Mouse (Mus musculus): ENCODE results near the gene Isy1. TPM values are rescaled to one million over a fixed set of nuclear protein-coding genes. Genes with fewer than 3 reads are reported as not detected.
A peak's percentile ranks its signal among the peaks of the same experiment; 100 is the strongest.

Isy1 gene
- polyA plus RNA-seq, 1 experiment from 2014 or later: 39.0 TPM

DNA sequence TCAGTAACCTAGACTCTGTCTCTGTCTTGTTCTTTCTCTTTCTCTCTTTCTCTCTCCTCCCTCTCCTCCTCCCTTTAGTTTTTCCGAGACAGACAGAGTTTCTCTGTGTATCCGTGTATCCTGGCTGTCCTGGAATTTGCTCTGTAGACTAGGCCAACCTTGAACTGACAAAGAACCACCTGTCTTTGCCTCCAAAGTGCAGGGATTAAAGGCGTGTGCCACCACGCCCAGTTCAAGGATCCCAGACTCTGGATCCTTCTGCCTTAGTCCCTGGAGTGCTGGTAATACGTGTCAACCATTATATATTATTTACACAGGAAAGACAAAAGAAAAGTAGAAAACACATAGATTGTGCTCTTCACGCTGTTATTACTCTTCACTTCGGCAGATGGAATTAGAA is 32.6 kb upstream of the Isy1 start:
- WGBS: 74% methylated on average over 7 of the region's 7 CpGs
- Histone ChIP-seq H3K4me2 (no peak overlapping the region), H3K9me3 (no peaks in the 10 kb centered on the region), H3K4me1 (no peaks in the 10 kb centered on the region), H3K36me3 (no peaks in the 10 kb centered on the region), H3K4me3 (replicated peaks) (no peak overlapping the region), H3K27me3 (replicated peaks) (no peaks in the 10 kb centered on the region), H3K27ac (no peak overlapping the region), H3K9ac (no peak overlapping the region)
- ATAC-seq (ENCODE audit: insufficient read depth, low FRiP score, low read depth): no peak

- no peaks in the 10 kb centered on the region for H3K36me3 ChIP-seq
- no peaks in the 10 kb centered on the region for H3K4me1 ChIP-seq
- 30% methylated on average over 1 of the region's 1 CpGs for whole genome bisulfite sequencing
- H3K4me3 ChIP-seq (replicated peaks): no peak overlapping the region
- H3K27me3 ChIP-seq (replicated peaks): no peaks in the 10 kb centered on the region
- no peak overlapping the region for H3K9ac ChIP-seq
- H3K27ac ChIP-seq: no peak overlapping the region
- no peak for ATAC-seq (ENCODE audit: insufficient read depth, low FRiP score, low read depth)
- no peak overlapping the region for H3K4me2 ChIP-seq
- H3K9me3 ChIP-seq: no peaks in the 10 kb centered on the region
Observed at GRCm38 (mm10) chr6:87870440-87870839, 31.8 kb upstream of the Isy1 start.

DNA sequence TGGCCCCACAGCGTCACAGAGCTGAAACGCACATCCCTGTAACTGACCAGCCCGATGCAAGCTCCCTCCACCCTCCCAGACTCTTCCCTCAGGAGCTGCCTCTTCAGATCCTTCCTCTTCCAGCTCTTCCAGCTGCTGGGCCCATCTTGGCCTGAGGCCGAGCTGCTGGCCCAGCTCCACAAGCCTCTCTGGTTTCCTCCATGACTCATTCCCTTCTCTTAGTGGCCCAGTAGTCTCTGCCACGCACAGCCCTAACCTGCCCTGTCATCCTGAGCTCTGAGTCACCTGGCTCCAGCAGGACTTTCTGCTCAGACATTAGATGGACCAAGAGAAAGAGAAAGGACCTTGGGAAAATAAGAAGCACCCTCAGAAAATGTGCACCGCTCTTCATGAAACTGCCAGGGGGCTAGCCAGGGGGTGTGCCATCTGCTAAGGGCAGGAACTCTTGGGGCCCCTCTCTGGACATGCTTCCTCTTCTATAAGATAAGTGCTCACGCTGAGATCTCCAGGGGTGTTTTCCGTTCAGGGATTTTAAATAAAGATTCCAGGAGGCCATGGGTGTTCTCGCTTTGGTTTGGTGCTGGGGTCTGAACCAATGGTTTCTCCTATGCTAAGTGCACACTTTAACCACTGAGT is 30.4 kb upstream of the Isy1 start:
- H3K27ac ChIP-seq: 0 out of 2 replicates have a peak overlapping the region, but pooled peaks have one; percentile 8
- no peaks in the 10 kb centered on the region for H3K9me3 ChIP-seq
- 0 out of 2 replicates have a peak overlapping the region, but pooled peaks have one; percentile 10 for H3K4me2 ChIP-seq
- no peaks in the 10 kb centered on the region for H3K36me3 ChIP-seq
- H3K4me3 ChIP-seq (replicated peaks): no peak overlapping the region
- 61% methylated on average over 9 of the region's 9 CpGs for WGBS
- no peak overlapping the region for H3K9ac ChIP-seq
- H3K4me1 ChIP-seq: no peaks in the 10 kb centered on the region
- H3K27me3 ChIP-seq (replicated peaks): no peaks in the 10 kb centered on the region
- peak; percentile 39; the same call in 1 of the 2 replicates for ATAC-seq (ENCODE audit: insufficient read depth, low FRiP score, low read depth)

DNA sequence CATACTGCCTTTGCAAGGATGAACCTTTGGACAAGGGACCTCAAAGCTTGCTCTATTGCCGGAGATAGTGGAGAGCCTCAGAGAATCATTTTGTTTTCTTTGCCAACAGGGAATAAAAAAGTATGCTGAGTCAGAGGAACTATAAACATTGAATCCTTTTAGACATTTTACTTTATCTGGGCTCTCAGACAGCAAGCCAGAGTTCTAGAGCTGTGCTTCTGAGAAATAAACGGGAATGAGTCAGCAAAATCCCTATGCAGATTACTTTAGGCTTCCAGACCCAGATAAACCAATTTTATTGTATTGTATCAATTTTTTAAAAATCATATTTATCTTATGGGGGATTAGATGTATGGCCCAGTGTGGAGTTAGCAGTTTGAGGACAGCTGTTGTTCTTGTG is 28.7 kb upstream of the Isy1 start:
- ATAC-seq (ENCODE audit: insufficient read depth, low FRiP score, low read depth): no peak
- no peak overlapping the region for H3K4me3 ChIP-seq (replicated peaks)
- WGBS: 55% methylated on average over 2 of the region's 2 CpGs
- H3K27me3 ChIP-seq (replicated peaks): no peaks in the 10 kb centered on the region
- H3K36me3 ChIP-seq: no peaks in the 10 kb centered on the region
- H3K27ac ChIP-seq: no peak overlapping the region
- no peaks in the 10 kb centered on the region for H3K4me1 ChIP-seq
- H3K9ac ChIP-seq: no peak overlapping the region
- no peak overlapping the region for H3K4me2 ChIP-seq
- H3K9me3 ChIP-seq: no peaks in the 10 kb centered on the region

DNA sequence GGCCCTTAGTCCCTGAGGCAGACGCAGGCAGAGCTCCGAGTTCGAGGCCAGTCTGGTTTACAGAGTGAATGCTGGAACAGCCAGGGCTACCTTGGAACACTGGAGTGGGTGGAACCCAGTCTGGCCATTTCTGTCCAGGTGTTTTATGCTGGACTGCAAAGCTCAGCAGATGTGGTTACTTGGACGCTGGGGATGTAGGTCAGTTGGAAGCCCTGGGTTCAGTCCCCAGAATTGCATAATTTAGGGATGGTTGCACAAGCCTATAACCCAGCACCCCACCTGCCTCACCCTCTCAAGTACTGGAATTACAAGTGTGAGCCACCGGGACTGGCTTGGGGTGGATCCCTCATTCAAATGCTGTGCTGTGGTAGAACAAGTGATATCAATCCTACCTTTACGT is 27.6 kb upstream of the Isy1 start:
- no peak overlapping the region for H3K9ac ChIP-seq
- H3K9me3 ChIP-seq: no peaks in the 10 kb centered on the region
- no peaks in the 10 kb centered on the region for H3K27me3 ChIP-seq (replicated peaks)
- no peak overlapping the region for H3K27ac ChIP-seq
- 73% methylated on average over 6 of the region's 6 CpGs for WGBS
- no peak overlapping the region for H3K4me2 ChIP-seq
- ATAC-seq (ENCODE audit: insufficient read depth, low FRiP score, low read depth): no peak
- H3K36me3 ChIP-seq: no peaks in the 10 kb centered on the region
- no peaks in the 10 kb centered on the region for H3K4me1 ChIP-seq
- H3K4me3 ChIP-seq (replicated peaks): no peak overlapping the region

- Histone ChIP-seq H3K27me3 (replicated peaks) (no peaks in the 10 kb centered on the region), H3K4me2 (no peak overlapping the region), H3K4me3 (replicated peaks) (no peak overlapping the region), H3K4me1 (no peaks in the 10 kb centered on the region), H3K9me3 (no peaks in the 10 kb centered on the region), H3K27ac (no peak overlapping the region), H3K9ac (no peak overlapping the region), H3K36me3 (no peaks in the 10 kb centered on the region)
- 43% methylated on average over 1 of the region's 1 CpGs for WGBS
- ATAC-seq (ENCODE audit: insufficient read depth, low FRiP score, low read depth): no peak
Observed at GRCm38 (mm10) chr6:87857071-87857470, 18.5 kb upstream of the Isy1 start.

DNA sequence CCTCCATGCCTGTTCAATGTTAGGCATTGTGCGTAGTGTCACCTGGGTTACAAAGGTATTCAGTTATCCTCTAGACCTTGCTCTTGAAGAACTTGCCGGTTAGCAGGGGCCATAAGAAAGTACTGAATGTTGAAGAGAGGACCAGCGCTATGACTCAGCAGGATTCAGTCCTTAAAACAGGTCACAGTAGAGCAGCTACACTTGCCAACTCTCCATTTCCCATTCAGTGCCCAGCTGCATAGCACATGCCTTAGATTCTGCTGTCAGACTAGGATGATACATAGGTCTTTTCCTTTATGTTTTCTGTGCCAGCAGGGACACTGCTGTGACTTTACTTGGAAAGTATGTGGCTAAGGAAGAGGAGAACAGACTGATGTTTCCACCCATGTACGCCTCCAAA is 14.8 kb upstream of the Isy1 start:
- Histone ChIP-seq H3K4me3 (replicated peaks) (no peak overlapping the region), H3K9ac (no peak overlapping the region), H3K27ac (no peak overlapping the region), H3K36me3 (no peaks in the 10 kb centered on the region), H3K4me1 (peaks cover 4% of the 10 kb centered on the region), H3K4me2 (no peak overlapping the region), H3K9me3 (no peaks in the 10 kb centered on the region), H3K27me3 (replicated peaks) (no peaks in the 10 kb centered on the region)
- ATAC-seq (ENCODE audit: insufficient read depth, low FRiP score, low read depth): no peak
- 73% methylated on average over 4 of the region's 4 CpGs for WGBS

GRCm38 (mm10) chr6:87851871-87852270 is 13.3 kb upstream of the Isy1 start:
- H3K4me3 ChIP-seq (replicated peaks): no peak overlapping the region
- no peak for ATAC-seq (ENCODE audit: insufficient read depth, low FRiP score, low read depth)
- no peak overlapping the region for H3K9ac ChIP-seq
- H3K4me2 ChIP-seq: no peak overlapping the region
- H3K4me1 ChIP-seq: peaks cover 5% of the 10 kb centered on the region
- no peaks in the 10 kb centered on the region for H3K27me3 ChIP-seq (replicated peaks)
- H3K36me3 ChIP-seq: no peaks in the 10 kb centered on the region
- no peak overlapping the region for H3K27ac ChIP-seq
- no peaks in the 10 kb centered on the region for H3K9me3 ChIP-seq
- 80% methylated on average over 6 of the region's 6 CpGs for WGBS

GRCm38 (mm10) chr6:87850900-87851614 is 12.5 kb upstream of the Isy1 start, which contains the start of gene Cnbp:
Gene Cnbp (minus strand): TSS chr6:87851106.
- ATAC-seq (ENCODE audit: insufficient read depth, low FRiP score, low read depth): peak; percentile 99
- under 1% methylated on average over 47 of the region's 55 CpGs for WGBS
- Histone ChIP-seq H3K36me3 (no peaks in the 10 kb centered on the region), H3K9me3 (no peaks in the 10 kb centered on the region), H3K4me1 (peaks cover 5% of the 10 kb centered on the region), H3K4me2 (peak within 1 kb of the TSS; percentile 80), H3K27me3 (replicated peaks) (no peaks in the 10 kb centered on the region), H3K4me3 (replicated peaks) (peak within 1 kb of the TSS; percentile 99), H3K27ac (peak within 1 kb of the TSS; percentile 92), H3K9ac (peak within 1 kb of the TSS; percentile 100)

- Histone ChIP-seq H3K4me3 (replicated peaks) (peak overlapping the region; percentile 99), H3K9me3 (no peaks in the 10 kb centered on the region), H3K27ac (peak overlapping the region; percentile 92), H3K4me1 (peaks cover 5% of the 10 kb centered on the region), H3K27me3 (replicated peaks) (no peaks in the 10 kb centered on the region), H3K9ac (peak overlapping the region; percentile 100), H3K4me2 (peak overlapping the region; percentile 63), H3K36me3 (peaks cover 3% of the 10 kb centered on the region)
- under 1% methylated on average over 73 of the region's 73 CpGs for WGBS
- peak; percentile 61 for ATAC-seq (ENCODE audit: insufficient read depth, low FRiP score, low read depth)
Observed at GRCm38 (mm10) chr6:87850155-87850899, 11.7 kb upstream of the Isy1 start.

DNA sequence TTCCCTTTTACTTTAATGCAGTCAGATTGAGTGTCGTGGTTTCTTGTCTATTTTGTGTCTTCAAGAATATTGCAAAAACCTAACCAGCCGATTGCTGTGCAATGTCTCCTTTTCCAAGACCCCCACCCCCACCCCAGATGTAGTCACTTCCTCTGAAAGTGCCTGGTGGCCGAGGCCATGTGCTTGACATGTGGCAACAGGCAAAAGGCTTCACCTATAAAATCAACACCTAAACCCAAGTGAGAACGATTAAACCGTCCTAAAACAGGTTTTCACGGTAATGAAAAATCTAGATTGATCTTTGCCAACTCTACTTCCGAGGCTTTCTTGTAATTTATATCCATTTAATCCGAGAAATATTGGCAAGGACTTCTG is 11.2 kb upstream of the Isy1 start:
- Histone ChIP-seq H3K36me3 (peaks cover 8% of the 10 kb centered on the region), H3K4me1 (peaks cover 5% of the 10 kb centered on the region), H3K4me3 (replicated peaks) (peak overlapping the region; percentile 99), H3K4me2 (peak overlapping the region; percentile 63), H3K27me3 (replicated peaks) (no peaks in the 10 kb centered on the region), H3K9ac (peak overlapping the region; percentile 100), H3K27ac (peak overlapping the region; percentile 92), H3K9me3 (no peaks in the 10 kb centered on the region)
- under 1% methylated on average over 8 of the region's 8 CpGs for WGBS
- ATAC-seq (ENCODE audit: insufficient read depth, low FRiP score, low read depth): no peak

DNA sequence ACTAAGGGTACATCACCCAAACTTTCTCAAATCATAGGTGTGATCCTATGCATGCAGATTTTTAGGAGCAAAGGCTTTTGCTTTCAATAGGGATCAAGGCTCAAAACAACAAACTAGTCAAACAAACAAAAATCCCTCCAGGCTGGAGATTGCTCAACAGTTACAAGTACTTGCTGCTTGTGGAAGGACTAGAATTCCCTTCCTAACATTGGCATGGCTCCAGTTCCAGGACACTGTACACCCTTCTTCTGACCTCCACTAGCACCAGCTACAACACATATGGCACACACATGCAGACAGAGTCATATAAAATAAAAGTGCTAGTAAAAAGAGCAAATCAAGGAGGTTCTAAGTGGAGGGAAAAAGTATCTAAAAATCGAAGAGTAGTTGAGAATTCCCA is 8.2 kb upstream of the Isy1 start:
- Histone ChIP-seq H3K27ac (no peak overlapping the region), H3K27me3 (replicated peaks) (no peaks in the 10 kb centered on the region), H3K4me1 (peaks cover 5% of the 10 kb centered on the region), H3K9ac (no peak overlapping the region), H3K4me2 (no peak overlapping the region), H3K4me3 (replicated peaks) (no peak overlapping the region), H3K9me3 (no peaks in the 10 kb centered on the region), H3K36me3 (peaks cover 33% of the 10 kb centered on the region)
- 74% methylated on average over 1 of the region's 1 CpGs for WGBS
- no peak for ATAC-seq (ENCODE audit: insufficient read depth, low FRiP score, low read depth)
